Mouse (Mus musculus) lung, embryonic 14.5 days (tissue): ENCODE measurements at regions not wholly inside any gene's neighbourhood (a gene's known extent, or its start where the extent isn't known, plus 50 kb on each side); places are given as distances from the start of the nearest gene placed in this dataset.

Source experiments
- ATAC-seq: fragments of 200-750 bp; cut with Nextera tagmentation; 2 replicates; pipeline ENCODE4 v1.8.0; 2017; ENCODE audit warnings: mild to moderate bottlenecking, moderate TSS enrichment, moderate library complexity; ENCODE audit not compliant: insufficient read depth
- DNase-seq: peaks from one replicate; pipeline ENCODE4 v3.0.0-alpha.2; 2015
- H3K27ac ChIP-seq: fragments of 300-500 bp; sonication (generic); 2 replicates; pipeline ENCODE4 v1.5.1; 2014; ENCODE audit warnings: low read depth, mild to moderate bottlenecking, moderate library complexity
- H3K27me3 ChIP-seq: fragments of 300-500 bp; sonication (generic); 2 replicates; pipeline ENCODE4 v1.6.1; 2014; ENCODE audit warnings: low read length, control low read depth; ENCODE audit not compliant: insufficient read depth
- H3K36me3 ChIP-seq: fragments of 300-500 bp; sonication (generic); 2 replicates; pipeline ENCODE4 v1.6.1; 2014; ENCODE audit warnings: control low read depth; ENCODE audit not compliant: insufficient read depth
- H3K4me1 ChIP-seq: fragments of 300-500 bp; sonication (generic); 2 replicates; pipeline ENCODE4 v1.6.1; 2014; ENCODE audit warnings: antibody characterized with exemption, control low read depth; ENCODE audit not compliant: insufficient read depth
- H3K4me2 ChIP-seq: fragments of 300-500 bp; sonication (generic); 2 replicates; pipeline ENCODE4 v1.6.1; 2014; ENCODE audit warnings: mild to moderate bottlenecking
- H3K4me3 ChIP-seq: fragments of 300-500 bp; sonication (generic); 2 replicates; pipeline ENCODE4 v1.5.1; 2014; ENCODE audit warnings: low read depth, low read length
- H3K9ac ChIP-seq: fragments of 300-500 bp; sonication (generic); 2 replicates; pipeline ENCODE4 v1.6.1; 2014
- H3K9me3 ChIP-seq: fragments of 300-500 bp; sonication (generic); 2 replicates; pipeline ENCODE4 v1.6.1; 2016; ENCODE audit warnings: low read depth, low read length, control low read depth
- CTCF ChIP-seq: IDR thresholded peaks from 2 replicates; pipeline ENCODE4 v1.5.1; 2016; ENCODE audit warnings: antibody characterized with exemption, low read depth
- WGBS: fragments of 180-500 bp; shearing (Covaris S2); extraction: QIAGEN DNeasy Blood & Tissue Kit; methylation state at CpG from one replicate; pipeline ENCODE4 v1.1.7; 2014; 5-methylcytosine and 5-hydroxymethylcytosine counted together

DNA sequence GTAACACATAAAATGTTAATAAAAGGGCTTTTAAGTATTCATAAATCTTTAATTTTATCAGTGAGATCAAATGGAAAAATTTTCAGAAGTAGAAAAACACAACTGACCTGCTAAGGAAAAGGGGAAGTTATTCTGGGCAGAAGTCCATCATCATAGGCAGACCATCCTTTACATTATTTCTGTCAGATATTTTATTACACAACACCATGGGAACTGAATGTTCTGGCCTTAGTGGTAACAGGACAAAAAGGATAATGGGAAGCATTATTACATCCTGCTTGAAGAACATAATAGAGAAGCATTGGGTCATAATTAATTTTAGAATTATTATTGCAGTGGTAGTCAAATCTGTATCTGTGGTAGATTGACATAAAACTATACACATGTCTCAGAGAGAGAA lies 603.5 kb upstream of the Gje1 start:
- H3K4me2 ChIP-seq: no peak overlapping the region
- H3K4me1 ChIP-seq: no peaks in the 10 kb centered on the region
- ATAC-seq (no peak), DNase-seq (no peak)
- H3K9me3 ChIP-seq: no peaks in the 10 kb centered on the region
- no peak overlapping the region for H3K27ac ChIP-seq
- H3K4me3 ChIP-seq: no peak overlapping the region
- no peaks in the 10 kb centered on the region for H3K36me3 ChIP-seq
- H3K27me3 ChIP-seq: no peaks in the 10 kb centered on the region
- TF ChIP-seq CTCF: no peak
- H3K9ac ChIP-seq: no peak overlapping the region

- Histone ChIP-seq H3K27me3 (no peaks in the 10 kb centered on the region), H3K9ac (no peak overlapping the region), H3K27ac (no peak overlapping the region), H3K4me1 (no peaks in the 10 kb centered on the region), H3K4me2 (no peak overlapping the region), H3K4me3 (no peak overlapping the region), H3K36me3 (no peaks in the 10 kb centered on the region), H3K9me3 (no peaks in the 10 kb centered on the region)
- DNase-seq (no peak), ATAC-seq (no peak)
- TF ChIP-seq CTCF: no peak
- WGBS: 59% methylated on average over 2 of the region's 2 CpGs
Measured at GRCm38 (mm10) chr10:15317017-15317607, 599.1 kb upstream of the Gje1 start.

- no peak for DNase-seq
- no peak overlapping the region for H3K4me3 ChIP-seq
- no peak for TF ChIP-seq CTCF
- H3K9me3 ChIP-seq: no peaks in the 10 kb centered on the region
- 45% methylated on average over 2 of the region's 2 CpGs for WGBS
- no peak overlapping the region for H3K9ac ChIP-seq
- no peak for ATAC-seq
- no peaks in the 10 kb centered on the region for H3K27me3 ChIP-seq
- H3K36me3 ChIP-seq: no peaks in the 10 kb centered on the region
- H3K27ac ChIP-seq: no peak overlapping the region
- no peak overlapping the region for H3K4me2 ChIP-seq
- H3K4me1 ChIP-seq: no peaks in the 10 kb centered on the region
Measured at GRCm38 (mm10) chr10:15310650-15311049, 592.6 kb upstream of the Gje1 start.

GRCm38 (mm10) chr10:15305811-15306473 lies 587.9 kb upstream of the Gje1 start:
- 58% methylated on average over 3 of the region's 3 CpGs for WGBS
- H3K27ac ChIP-seq: no peak overlapping the region
- H3K27me3 ChIP-seq: no peaks in the 10 kb centered on the region
- no peak overlapping the region for H3K9ac ChIP-seq
- no peak overlapping the region for H3K4me3 ChIP-seq
- no peak for TF ChIP-seq CTCF
- no peaks in the 10 kb centered on the region for H3K4me1 ChIP-seq
- no peaks in the 10 kb centered on the region for H3K9me3 ChIP-seq
- no peaks in the 10 kb centered on the region for H3K36me3 ChIP-seq
- peak; percentile 12 for DNase-seq
- no peak overlapping the region for H3K4me2 ChIP-seq
- ATAC-seq: no peak

DNA sequence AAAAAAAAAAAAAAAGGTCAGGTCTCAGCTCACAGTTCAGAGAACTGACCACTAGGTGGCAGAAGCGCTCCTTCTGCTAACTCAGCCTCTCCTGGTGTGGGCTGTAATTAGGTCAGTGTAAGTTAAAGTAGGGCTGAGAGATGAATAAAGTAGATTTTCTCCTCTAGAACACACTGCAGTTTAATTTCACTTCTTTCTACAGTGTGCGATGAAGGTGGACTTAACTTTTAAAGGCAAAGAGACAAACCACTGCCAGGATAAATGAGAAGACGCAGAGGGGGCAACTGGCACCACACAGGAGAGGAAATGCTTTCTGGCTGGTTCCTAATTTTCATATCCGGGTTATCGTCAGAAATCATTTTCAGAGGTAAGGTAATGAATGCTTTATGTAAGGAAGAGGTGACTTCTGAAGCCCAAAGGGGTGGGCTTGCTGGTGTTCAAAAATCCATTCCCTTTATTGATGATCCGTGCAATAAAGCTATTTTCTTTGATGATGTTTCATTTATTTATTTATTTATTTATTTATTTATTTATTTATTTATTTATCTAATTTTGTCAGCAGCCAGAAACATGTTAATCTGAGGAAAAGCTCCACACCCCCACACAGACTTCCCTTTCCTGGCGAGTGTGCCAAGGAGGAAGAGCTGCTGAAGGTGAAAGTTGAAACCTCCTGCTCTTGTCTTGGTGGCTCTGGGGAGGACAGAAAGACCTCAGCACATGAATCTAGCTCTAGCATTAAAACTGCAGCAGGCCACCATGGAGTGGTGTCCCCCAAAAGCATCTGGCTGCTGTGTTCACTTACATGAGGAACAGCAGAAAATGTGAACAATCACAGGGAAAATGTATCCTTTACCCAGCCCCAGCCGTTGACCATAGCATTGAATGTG lies 582.4 kb upstream of the Gje1 start:
- peak overlapping the region; percentile 28; the same call in 1 of the 2 replicates for H3K4me2 ChIP-seq
- TF ChIP-seq CTCF: peak; percentile 92
- no peaks in the 10 kb centered on the region for H3K4me1 ChIP-seq
- DNase-seq (peak; percentile 96), ATAC-seq (peak; percentile 86)
- H3K27ac ChIP-seq: no peak overlapping the region
- H3K9ac ChIP-seq: no peak overlapping the region
- H3K9me3 ChIP-seq: no peaks in the 10 kb centered on the region
- H3K4me3 ChIP-seq: no peak overlapping the region
- H3K36me3 ChIP-seq: no peaks in the 10 kb centered on the region
- 40% methylated on average over 8 of the region's 8 CpGs for WGBS
- H3K27me3 ChIP-seq: no peaks in the 10 kb centered on the region

DNA sequence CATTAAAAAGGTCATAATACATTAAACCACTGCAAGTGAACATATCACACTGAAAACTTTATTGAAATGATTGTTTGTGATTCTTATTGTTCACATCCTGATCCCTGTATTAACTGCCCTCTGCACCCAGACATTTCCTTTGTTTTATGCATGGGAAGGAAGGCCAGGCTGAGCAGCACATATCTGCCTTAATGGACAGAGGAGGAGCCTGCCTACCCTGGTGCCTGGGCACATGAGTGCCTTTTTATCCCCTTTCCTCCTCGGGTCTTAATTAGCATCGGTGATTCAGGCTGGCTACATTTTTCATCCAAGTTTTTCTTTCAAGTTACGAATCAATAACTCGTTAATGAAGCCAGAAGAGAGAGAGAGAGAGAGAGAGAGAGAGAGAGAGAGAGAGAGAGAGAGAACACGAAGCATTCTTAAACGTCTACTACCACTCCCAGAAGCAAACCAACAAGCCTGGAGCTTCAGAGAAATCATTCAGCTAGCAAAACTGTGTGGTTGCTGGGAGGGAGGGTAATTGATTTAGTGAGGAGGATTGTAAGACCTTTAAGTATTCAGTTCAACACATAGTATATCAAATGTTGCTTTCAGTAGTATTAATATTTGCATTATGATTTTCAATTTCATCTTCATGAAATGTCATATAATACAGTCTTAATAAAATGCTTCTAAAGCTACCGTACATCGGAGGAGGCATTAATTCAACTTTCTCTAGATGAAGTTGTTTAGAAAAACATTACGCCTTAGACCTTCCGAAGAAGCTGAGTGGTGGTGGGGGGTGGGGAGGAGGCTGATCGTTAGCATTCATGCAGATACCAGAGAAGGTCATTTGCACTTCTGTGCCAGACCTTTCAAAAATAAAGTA lies 581.6 kb upstream of the Gje1 start:
- 43% methylated on average over 11 of the region's 11 CpGs for WGBS
- Histone ChIP-seq H3K36me3 (no peaks in the 10 kb centered on the region), H3K4me1 (no peaks in the 10 kb centered on the region), H3K4me3 (no peak overlapping the region), H3K27ac (no peak overlapping the region), H3K9me3 (no peaks in the 10 kb centered on the region), H3K27me3 (no peaks in the 10 kb centered on the region), H3K4me2 (no peak overlapping the region), H3K9ac (no peak overlapping the region)
- ATAC-seq: no peak
- no peak for DNase-seq
- no peak for TF ChIP-seq CTCF

- 86% methylated on average over 2 of the region's 2 CpGs for WGBS
- Histone ChIP-seq H3K9ac (no peak overlapping the region), H3K36me3 (no peaks in the 10 kb centered on the region), H3K9me3 (no peaks in the 10 kb centered on the region), H3K4me3 (no peak overlapping the region), H3K27me3 (no peaks in the 10 kb centered on the region), H3K4me1 (no peaks in the 10 kb centered on the region), H3K4me2 (no peak overlapping the region), H3K27ac (no peak overlapping the region)
- ATAC-seq (no peak), DNase-seq (no peak)
- no peak for TF ChIP-seq CTCF
Measured at GRCm38 (mm10) chr10:15297257-15297656, 579.2 kb upstream of the Gje1 start.
